Mouse (Mus musculus) cerebellum, adult 2 months (tissue): ENCODE measurements around the gene Eomes.

Experiments
- CTCF ChIP-seq: fragments of 200-500 bp; IDR thresholded peaks from 2 replicates; pipeline ENCODE4 v1.5.1; 2011; ENCODE audit warnings: low read depth, mild to moderate bottlenecking, control low read depth, low read length, moderate library complexity, borderline replicate concordance; ENCODE audit not compliant: insufficient read depth
- POLR2A ChIP-seq: fragments of 200-500 bp; IDR thresholded peaks from 2 replicates; pipeline ENCODE4 v1.6.1; 2011; ENCODE audit warnings: low read length, control low read depth, borderline replicate concordance; ENCODE audit not compliant: insufficient read depth

- TF ChIP-seq CTCF, result no peak
- no peak for TF ChIP-seq POLR2A
These were observed 26.6 kb downstream of the Eomes start for GRCm38 (mm10) chr9:118504656-118505055.
